Mouse (Mus musculus) CH12F3 (cell line): ENCODE data around the gene Ankrd50.

Experiments used
- in situ Hi-C: fragments of 300-500 bp; cut with MboI; formaldehyde crosslinking; loops from 2 replicates; pipeline ENCODE4 v1.14.3; 2020; ENCODE audit warnings: low sequenced_read_pairs

Ankrd50 gene

GRCm38 (mm10) chr3:38484191-38485106 lies at the start of gene Ankrd50:
Gene Ankrd50, minus strand, starts transcription at chr3:38484844.
- in situ Hi-C loops: no loop called here

DNA sequence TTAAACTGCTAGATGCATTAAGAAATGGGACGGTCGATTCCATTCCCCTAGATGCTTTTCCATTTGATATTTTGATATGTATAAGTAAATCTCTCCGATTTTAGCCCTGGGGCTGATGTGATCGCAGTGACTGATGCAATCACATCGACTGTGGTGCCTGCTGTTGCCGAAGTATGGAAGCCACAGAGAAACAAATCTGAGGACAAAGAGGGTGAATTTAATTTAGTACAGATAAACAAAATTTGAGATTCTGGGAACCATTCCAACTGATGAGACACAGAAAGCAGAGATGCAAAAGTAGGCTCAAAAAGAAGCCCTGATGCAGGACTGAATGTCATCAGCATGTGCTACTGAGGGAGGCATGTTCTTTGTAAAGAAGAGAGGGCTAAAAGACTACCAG lies 49.6 kb upstream of the Ankrd50 start:
- in situ Hi-C loops: no loop called here

GRCm38 (mm10) chr3:38520426-38520825 lies 35.8 kb upstream of the Ankrd50 start:
- in situ Hi-C loops: no loop called here

- in situ Hi-C loops: no loop called here
Measured at GRCm38 (mm10) chr3:38519971-38520370, 35.3 kb upstream of the Ankrd50 start.

DNA sequence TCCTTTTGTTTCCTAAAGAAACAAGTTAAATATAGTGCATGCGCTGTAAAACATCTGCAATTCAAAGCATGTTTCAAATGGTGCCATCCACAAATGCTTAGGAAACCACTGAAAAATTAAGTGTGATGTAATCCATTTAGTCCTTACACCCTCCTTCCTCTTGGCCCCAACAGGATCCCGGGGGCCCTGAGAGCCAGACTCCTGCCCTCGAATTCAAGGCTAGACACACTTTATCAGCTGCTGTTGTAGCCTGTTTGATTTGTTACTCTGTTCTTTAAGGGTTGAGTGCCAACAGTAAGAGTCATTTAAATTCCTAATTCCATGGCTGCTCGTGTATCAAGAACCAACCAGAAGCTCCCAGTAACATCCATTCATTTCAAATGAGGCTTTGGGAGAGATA lies 19.0 kb upstream of the Ankrd50 start:
- in situ Hi-C loops: no loop called here

DNA sequence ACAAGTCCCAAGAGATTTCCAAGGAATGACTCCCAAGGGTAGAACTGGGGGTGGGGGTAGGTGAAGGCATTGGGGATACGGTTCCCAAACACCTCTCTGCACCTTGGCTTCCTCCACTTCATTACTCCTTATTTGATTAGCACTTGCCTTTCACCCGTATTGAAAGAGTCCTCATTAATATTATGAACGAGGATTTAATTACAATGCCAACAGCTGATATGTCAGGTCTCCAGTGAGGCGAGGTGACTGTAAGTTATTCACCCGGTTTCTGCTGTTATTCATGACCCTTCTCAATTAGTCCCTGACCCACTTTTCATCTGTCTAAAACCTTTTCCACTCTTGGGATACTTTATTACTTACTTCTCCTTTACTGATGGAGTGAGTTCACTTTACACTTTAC lies 17.5 kb upstream of the Ankrd50 start:
- in situ Hi-C loops: no loop called here

- in situ Hi-C loops: no loop called here
Measured at GRCm38 (mm10) chr3:38501739-38502138, 17.1 kb upstream of the Ankrd50 start.

DNA sequence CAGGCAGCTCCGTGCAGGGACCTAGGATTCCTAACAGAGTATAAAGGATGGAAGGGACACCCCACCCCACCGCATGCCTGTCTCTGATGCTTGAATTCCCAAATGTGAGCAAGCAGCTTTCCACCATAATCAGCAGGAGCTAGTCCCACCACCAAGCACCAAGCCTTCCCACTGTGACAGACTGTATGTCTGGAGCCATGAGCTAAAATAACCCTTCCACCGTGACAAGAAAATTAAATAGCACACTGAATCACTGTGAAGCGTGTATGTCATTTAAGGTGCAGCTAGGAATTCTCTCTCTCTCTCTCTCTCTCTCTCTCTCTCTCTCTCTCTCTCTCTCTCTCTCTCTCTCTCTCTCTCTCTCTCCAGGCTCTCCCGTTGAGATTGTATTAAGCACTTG lies 16.7 kb upstream of the Ankrd50 start:
- in situ Hi-C loops: no loop called here

- in situ Hi-C loops: no loop called here
Measured at GRCm38 (mm10) chr3:38498561-38498960, 13.9 kb upstream of the Ankrd50 start.

GRCm38 (mm10) chr3:38496795-38497385 lies 12.2 kb upstream of the Ankrd50 start:
- in situ Hi-C loops: no loop called here

GRCm38 (mm10) chr3:38491702-38492101 lies 7.1 kb upstream of the Ankrd50 start:
- in situ Hi-C loops: no loop called here

GRCm38 (mm10) chr3:38491236-38491635 lies 6.6 kb upstream of the Ankrd50 start:
- in situ Hi-C loops: no loop called here

DNA sequence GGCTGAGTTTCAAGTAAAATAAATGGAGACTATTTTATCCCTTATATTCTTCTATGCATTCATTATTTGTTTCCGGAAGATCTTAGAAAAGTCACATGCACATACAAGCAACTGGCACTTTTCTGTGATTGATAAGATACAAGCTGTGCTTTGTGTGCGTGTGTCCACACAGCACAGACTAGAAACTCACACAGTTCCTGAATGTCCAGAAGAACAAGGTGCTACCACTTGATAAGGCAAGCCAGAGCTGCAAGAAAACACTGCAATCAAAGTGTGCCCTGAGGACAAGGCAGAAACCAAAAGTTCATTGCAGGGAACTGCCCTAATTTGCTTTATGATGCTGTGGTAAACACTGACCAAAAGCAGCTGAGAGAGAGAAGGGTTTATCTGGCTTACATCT lies 6.1 kb upstream of the Ankrd50 start:
- in situ Hi-C loops: no loop called here

DNA sequence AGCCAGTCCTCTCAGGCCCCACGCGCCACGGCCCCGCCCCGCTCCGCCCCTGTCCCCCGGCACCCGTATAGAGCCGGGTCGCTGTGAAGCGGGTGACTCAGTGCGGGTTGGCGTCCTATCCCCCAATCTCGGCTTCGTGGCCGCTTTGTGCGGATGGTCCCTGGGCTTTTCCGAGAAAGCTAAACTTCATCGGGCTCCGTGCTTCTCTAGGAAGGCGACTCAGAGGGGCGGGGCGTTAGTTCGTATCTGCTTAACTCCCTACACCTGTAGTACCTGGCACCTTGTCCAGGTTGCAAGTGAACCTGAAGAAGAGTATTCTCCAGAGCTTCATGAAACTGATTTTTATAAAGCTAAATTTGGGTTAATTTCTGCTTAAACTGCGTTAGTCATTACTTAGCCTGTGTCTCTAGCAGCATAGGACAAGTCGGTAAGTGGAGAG lies 482 bp upstream of the Ankrd50 start:
- in situ Hi-C loops: no loop called here

DNA sequence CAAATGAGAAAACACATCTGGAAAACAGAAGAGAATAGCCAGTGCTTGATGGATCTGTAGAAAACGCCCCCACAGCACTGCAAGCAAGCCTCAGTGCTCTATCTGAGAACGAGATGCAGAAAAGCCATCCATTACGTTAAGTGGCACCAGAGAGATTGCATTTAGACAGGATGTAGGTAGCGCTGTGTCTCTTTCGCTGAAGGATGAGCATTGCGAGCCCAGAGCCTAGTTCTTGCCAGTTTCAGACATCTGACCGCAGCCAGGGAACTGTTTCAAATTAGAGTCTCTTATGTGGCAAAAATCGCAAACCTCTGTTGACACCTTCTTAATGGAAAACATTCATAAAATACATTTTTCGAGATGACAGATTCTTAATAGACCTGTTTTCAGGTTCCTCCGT lies 1.1 kb downstream of the Ankrd50 start:
- in situ Hi-C loops: no loop called here

GRCm38 (mm10) chr3:38482749-38483148 lies 1.9 kb downstream of the Ankrd50 start:
- in situ Hi-C loops: no loop called here

- in situ Hi-C loops: no loop called here
Measured at GRCm38 (mm10) chr3:38481106-38481505, 3.5 kb downstream of the Ankrd50 start.

DNA sequence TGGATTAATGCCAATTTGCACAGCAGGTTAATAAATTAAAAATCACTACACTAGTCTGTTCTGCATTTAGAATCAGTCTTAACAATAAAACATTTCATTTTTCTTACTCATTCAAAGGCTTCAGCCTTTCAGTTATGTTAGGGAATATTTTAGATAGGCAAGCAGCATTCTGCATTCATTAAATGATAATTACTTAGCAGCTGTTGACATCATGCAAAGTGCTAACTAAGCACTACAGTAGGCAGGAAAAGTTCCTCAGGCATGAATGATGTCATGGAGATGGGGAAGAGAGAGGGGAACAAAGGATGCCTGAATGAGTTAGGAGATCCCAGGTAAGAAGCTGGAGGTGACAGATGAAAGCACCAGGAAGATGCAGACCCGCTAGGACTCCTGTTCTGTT lies 6.7 kb downstream of the Ankrd50 start:
- in situ Hi-C loops: no loop called here

GRCm38 (mm10) chr3:38475587-38475986 lies 9.1 kb downstream of the Ankrd50 start:
- in situ Hi-C loops: no loop called here

GRCm38 (mm10) chr3:38473138-38473537 lies 11.5 kb downstream of the Ankrd50 start:
- in situ Hi-C loops: no loop called here

- in situ Hi-C loops: no loop called here
Measured at GRCm38 (mm10) chr3:38471516-38471915, 13.1 kb downstream of the Ankrd50 start.

DNA sequence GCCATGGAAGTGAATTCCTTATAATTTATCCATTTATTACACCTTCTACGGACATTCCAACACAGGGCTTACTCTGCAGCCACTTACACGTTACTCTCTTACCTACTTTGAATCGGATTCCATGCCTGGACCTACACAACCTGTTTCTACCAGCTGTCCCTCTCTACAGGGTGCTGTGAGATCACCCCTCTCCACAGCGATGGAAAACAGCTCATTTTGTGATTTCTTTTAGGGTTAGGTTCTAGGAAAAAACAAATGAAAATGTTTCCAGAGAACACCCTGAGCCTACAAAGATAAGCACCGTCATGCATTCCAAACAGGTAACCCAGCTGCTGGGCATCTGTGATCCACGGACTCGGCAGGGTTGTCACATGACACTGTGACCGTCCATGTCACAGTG lies 16.5 kb downstream of the Ankrd50 start:
- in situ Hi-C loops: no loop called here
